Mouse (Mus musculus) yolk sac, embryonic 10.5 days (tissue): ENCODE results near the gene Pgghg.
"Not testable (repeated sequence)": the region's sequence is repeated elsewhere in the genome, so short reads cannot be mapped to it uniquely, and the experiment has no call there.

ENCODE experiments used
- DNase-seq: peaks from one replicate; pipeline ENCODE4 v3.0.0-alpha.2; 2017; ENCODE audit warnings: low spot score

Pgghg gene

DNA sequence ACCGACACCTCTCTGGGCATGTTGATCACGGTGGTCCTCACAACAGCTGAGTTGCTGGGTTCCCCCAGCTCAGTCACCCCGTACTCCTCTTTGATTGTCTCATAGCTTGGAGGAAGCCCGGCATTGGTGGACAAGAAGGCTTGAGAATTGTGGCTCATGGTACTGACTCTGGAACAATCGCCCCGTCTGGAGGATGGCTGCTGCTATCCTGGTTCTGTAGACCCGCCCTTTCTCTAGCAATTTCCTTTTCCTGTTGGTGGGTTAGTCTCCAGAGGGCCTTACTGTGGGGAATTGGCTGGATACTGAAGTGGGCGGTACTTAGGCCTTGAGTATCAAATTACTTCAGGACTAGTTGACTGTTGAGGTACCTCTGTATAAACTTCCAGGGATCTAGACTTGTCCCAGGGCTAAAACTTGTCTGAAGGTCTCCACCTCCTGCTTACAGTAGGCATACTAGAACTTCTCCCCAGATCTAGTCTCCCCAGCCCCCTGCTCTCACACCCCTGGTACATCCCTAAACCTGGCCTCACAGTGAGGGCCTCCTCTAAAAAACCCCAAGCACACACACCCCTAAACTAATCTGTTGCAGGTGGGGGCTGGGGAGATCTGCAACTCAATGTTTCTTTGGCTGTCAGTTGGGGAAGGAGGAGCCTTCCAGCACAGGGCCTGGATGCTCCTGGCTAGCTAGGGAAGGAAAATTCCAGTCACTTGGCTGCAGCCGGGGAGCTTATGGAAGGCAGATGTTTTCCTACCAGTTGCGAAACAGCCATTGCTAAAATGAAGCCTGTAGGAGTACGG, 14.8 kb downstream of the Pgghg start, which contains the start of the genes Gm45717 and Ifitm2:
Gene Gm45717, minus strand, starts transcription at position 180 of the 798 bp plus-strand sequence.
Gene Ifitm2, minus strand, starts transcription at position 230 of the 798 bp plus-strand sequence.
- DNase-seq, result peak; percentile 71

DNA sequence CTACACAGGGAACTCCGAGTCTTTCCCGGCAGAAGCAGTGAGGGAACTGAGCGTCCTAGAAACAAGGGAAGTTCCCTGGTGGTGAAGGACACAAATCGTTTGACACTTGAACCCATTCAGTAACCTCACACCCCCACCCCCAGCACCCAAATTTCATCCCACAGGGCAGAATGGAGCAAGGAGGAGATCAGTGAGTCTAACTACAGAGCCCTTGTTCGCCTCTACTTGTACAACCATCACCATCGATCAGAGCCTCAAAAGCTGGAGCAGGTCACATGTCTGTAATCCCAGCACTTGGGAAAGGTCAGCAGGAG, 15.3 kb downstream of the Pgghg start:
- DNase-seq, result no peak

DNA sequence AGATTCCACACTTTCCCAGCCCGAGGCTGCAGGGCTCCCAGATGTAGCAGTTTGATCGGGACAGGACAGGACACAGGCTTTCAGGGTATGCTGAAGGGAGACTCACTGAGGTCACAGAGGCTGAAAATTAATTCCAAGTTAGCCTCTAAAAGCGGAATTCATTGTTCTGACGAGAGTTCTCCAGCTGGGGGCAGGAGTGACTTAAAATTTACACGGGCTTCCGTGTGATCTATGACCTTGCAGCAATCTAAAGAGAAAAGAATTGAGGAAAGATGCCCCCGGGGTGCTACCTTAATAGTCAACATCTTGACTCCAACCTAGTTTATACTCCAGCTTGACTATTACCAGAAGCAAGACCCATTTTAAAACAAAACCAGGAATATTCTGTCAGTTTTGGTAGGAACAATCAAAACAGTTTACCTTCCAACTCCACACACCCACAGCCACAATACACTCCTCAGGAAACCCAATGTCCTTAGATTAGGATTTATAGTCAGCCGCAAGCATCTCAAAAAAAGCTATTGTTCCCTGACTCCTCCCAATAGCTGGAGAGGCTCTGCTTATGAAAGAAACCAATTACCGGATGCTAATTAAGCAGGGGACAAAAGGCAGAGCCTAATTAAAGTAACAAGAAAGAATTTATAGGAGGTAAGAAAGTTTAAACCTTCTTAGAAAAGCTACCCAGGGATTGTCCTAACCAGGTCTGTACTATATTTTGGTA, 18.1 kb downstream of the Pgghg start:
- DNase-seq, result no peak

DNA sequence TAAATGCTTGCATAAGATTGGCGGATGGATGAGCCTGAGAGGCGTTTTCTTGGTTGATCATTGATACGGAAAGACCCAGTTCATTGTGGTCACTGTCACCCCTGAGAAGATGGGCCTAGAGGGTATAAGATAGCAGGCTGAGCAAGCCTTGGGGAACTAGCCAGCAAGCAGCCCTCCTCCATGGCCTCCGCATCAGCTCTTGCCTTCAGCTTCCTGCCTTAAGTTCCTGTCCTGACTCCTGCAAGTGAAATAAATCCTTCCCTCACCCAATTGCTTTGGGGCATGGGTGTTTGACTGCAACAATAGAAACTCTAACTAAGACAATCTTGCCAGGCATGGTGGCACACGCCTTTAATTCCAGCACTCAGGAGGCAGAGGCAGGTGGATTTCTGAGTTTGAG, 18.8 kb downstream of the Pgghg start:
- no peak for DNase-seq

DNA sequence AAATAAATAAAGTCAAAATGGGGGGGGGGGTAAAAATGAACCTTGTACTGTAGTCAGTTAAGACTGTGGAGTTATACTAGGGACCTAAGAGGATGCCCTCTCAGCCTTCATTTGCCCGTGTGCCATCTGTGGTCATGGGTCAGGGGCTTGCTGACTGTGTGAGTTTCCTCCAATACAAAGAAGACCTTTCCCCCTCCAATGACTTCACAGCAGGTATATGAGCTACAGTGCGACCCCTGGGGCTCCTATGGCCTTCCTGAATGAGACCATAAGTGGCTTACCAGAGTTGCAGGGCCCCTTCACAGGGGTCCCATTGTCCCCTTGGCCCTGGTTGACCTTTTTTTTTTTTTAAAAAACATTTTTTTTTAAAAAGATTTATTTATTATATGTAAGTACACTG, 20.2 kb downstream of the Pgghg start:
- DNase-seq, result no peak

DNA sequence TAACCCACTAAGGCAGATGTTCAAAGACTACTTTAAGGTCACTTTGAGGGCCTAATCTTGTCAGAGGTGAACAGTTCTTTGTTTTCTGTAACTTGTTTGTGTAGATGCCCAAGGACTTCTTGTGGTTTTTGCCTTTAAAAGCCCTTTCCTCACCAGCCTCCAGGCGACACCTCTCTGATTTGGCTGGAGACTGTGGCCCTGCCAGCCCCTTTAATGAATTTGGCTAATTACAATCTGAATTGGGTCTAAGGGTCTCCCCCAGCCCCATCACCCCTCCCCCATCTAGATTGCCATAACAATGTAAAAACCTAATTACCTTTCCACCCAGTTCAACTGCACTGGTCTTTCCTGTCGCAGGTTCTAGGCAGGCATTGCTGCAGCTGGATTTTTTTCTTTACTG, 21.5 kb downstream of the Pgghg start:
- DNase-seq, result no peak

DNA sequence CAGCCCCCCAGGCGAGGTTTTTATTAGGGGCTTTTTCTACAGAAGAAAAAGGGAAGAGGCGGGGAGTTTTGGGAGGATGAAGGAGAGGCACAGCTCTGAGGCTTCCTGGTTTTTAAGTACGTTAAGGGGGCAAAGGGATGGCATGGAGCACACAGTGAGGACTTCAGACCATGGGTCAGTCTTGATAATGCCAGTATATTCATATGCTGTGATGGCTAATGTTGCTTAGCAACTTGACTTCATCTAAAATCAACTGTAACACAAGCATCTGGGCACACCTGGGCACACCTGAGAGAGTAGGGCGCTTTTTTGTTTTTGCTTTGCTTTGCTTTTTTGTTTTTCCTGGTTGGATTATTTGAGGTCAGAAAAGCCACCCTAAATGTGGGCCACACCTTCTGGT, 25.7 kb downstream of the Pgghg start, which contains the start of gene Ifitm1:
Gene Ifitm1, plus strand, starts transcription at position 301 of the 400 bp plus-strand sequence.
- DNase-seq, result no peak

DNA sequence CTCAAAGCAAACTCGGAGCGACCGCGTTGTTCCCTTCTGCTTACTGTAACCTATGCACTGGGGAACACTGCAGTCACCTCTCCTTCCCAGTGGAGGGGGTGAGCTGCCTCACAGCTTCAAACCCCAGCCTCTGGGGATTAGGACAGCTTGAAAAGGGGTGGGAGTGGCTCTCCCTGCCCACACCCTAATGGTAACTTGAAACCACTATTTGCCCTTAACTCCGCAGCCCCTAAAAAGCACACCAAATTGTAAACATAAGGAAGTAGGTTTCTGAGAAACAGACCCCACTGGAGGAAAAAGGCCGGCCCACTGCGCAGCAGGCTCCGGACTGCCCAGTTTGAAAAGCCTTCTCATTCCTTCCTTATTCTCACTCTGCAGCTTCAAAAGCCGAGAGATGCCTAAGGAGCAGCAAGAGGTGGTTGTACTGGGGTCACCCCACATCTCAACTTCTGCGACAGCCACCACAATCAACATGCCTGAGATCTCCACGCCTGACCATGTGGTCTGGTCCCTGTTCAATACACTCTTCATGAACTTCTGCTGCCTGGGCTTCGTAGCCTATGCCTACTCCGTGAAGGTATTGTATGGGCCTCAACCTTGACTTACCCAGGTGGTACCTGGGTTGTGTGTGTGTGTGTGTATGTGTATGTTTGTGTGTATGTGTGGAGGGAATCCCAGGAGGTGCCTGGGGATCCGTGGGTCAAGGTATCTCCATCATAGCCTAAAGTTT, 26.8 kb downstream of the Pgghg start:
- peak; percentile 43 for DNase-seq

DNA sequence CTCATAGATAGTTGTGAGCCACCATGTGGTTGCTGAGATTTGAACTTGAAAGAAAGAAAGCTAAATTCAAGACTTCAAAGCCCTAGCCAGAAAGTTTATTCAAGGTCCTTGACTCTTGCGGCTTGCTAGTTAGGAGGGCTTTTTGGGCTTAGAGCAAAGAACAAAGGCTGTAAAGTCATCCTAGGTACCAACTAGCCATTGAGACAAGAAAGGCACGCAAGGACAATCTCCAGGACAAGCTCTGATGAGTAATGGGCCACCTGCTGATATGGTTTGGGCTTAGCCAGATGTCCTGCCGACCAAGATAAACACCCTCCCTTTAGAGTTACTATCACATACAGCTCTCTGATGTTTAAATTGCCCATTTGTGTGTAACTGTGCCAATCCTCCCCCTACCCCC, 27.5 kb downstream of the Pgghg start:
- DNase-seq, result not testable (repeated sequence)

DNA sequence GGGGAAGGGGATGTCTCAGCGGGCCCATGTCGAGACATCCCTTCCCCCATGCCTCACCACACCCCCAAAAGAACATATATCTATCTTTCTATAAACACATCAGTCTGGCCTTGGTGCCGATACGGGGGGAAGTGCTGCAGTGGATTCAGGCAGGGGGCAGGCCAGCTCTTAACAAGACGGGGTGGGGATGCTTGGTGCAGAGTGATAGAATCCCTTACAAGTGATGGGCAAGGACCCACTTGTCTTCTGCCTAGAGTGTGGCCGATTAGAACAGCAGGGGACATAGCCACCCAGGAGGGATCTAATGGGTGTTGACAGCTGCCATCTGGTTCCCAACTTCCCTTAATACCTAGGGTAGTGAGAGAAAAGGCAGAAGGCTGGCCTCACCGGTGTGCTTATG, 29.7 kb downstream of the Pgghg start:
- DNase-seq, result no peak

DNA sequence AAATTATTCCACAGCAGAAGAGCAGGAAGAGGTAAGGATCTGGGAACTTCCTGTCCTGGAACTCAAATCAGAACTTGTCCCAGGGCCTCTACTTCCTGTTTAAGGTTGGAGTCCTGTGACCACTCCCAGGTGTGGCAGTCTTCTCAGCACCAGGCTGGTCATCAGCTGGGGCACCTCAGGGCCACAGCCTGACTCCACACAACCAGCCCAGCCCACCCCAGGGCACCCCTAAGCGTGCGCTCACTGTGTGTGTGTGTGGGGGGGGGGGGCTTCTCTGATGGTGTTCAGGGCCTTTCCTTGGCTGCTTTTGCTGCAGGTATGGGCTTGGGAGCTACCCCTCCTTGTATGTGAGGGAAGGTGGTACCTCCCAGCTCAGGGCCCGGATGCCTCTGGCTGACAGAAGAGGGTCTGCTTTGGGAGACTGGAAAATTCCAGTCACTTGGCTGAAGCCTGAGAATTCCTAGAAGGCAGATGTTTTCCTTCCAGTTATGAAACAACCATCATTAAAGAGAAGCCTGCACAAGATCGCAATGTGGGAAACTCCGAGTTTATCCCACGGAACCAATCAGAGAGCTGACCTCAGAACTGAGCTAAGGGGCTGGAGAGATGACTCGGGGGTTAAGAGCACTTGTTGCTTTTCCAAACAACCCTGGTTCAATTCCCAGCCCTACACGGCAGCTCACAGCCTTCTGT, 30.4 kb downstream of the Pgghg start:
- peak; percentile 36 for DNase-seq

DNA sequence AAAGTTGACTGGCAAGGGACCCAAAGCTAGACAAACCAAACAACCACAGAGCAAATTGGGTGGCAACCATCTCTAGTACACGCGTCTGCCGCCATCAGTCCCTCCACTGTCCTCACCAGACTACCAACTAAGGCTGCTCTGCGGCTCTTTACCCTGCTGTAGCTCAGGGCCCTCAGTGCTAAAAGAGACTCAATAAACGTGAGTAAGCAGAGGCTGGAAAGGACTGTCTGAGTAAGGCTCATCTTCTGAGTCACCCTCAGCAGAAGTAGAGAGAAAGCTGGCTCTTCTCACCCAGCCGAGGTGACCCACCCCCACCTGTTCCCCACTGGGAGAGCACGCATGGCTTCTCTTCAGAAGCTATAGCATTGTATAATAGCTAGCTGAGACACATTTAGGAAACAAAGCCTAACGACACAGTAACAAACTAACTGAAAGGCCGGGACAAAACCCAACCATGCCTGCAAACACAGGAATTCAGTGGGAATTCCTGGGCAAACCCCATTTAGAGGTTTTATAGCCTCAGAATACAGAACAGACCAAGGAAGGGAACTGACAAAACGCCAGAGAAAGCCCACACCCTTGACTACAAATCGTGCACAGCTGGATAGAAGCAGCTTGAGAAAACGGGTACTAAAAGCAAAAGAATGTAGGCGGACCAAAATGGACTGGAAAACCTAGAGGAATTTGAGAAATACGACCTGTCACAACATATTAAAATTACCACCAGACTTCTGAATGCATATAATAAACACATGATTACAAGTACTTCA, 32.4 kb downstream of the Pgghg start:
- DNase-seq, result no peak

DNA sequence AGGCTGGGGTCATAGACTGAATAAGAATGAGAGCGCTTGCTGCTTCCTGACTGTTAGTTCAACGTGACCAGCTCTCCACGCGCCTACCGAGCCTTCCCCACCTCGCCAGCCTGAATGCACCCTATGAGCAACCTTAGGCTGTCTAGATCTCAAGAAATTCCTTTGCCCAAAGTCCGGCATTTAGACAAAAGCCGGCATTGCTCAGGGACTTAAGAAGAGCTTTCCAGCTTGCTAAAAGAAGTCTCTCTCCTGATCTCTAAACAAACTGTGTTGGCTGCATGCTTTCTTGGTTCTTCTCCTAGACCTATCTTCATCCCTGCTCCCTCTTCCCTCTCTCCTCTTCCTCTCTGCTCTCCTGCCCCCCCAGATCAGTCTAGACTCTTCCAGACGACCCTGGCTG, 33.7 kb downstream of the Pgghg start:
- DNase-seq, result peak; percentile 23

DNA sequence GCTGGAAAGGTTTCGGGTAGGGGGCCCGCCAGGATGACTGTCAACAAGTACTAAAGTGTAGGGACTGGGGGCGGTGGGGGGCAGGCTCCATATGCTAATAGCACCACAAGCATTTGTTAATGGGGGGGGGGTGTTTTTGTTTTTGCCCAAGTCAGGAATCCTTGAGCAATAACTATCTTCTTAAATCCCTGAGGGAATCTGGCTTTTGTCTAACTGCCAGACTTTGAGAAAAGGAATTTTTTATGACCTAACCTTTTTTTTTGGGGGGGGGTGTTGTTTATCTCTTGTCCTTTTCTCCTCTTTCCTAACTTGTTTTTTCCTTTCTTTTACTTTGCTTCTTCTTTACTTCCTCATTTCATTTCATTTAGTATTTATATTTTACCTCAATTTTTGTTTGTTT, 34.3 kb downstream of the Pgghg start:
- no peak for DNase-seq

DNA sequence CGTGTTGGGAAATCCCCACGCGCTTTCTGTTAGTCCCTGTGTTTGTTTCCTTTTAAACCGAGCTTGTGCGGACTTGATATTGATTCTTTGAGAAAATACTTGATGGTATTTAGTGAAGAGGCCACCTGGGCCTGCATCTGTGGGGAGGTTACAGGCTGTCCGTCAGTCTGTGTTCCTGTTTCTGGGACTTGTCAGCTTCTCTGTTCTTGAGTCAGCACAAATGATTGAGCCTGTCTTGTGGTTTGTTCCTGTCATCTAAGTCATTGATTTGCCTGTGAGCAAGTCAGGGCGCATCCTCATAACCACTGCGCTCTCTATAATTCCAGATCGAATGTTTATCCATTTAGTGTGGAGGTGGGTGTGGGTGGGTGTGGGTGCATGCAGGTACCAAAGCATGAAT, 35.5 kb downstream of the Pgghg start:
- DNase-seq, result not testable (repeated sequence)

DNA sequence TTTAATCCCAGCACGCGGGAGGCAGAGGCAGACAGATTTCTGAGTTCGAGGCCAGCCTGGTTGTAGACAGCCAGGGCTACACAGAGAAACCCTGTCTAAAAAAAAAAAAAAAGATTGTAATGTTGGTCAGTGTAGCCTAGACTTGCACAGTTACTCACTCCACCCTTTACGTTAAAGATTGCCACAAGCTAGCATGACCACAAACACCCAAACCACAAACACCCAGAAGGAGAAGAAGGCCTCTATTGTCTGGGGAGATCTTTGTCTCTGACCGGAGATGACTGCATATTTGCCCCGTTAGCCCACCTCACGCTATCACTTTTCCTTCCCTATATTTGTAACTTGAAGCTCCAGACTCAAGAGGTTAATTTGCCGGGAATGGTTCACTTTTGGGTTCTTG, 40.5 kb downstream of the Pgghg start:
- no peak for DNase-seq

DNA sequence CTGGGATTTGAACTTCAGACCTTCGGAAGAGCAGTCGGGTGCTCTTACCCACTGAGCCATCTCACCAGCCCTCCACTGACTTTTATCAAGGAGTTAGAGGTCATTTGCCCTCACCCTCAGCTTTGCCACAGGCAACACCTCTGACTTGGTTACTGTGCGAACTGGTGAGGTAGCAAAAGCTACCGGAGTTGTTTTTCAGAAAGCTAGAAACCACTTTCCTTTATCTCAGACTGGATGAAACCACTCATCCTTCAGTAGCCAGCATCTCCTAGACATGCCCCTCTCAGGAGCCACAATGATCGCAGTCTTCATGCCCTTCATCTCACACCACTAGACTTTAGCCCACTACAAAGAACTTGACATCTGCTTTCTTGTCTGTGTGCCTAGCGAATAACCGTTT, 41.8 kb downstream of the Pgghg start:
- no peak for DNase-seq

DNA sequence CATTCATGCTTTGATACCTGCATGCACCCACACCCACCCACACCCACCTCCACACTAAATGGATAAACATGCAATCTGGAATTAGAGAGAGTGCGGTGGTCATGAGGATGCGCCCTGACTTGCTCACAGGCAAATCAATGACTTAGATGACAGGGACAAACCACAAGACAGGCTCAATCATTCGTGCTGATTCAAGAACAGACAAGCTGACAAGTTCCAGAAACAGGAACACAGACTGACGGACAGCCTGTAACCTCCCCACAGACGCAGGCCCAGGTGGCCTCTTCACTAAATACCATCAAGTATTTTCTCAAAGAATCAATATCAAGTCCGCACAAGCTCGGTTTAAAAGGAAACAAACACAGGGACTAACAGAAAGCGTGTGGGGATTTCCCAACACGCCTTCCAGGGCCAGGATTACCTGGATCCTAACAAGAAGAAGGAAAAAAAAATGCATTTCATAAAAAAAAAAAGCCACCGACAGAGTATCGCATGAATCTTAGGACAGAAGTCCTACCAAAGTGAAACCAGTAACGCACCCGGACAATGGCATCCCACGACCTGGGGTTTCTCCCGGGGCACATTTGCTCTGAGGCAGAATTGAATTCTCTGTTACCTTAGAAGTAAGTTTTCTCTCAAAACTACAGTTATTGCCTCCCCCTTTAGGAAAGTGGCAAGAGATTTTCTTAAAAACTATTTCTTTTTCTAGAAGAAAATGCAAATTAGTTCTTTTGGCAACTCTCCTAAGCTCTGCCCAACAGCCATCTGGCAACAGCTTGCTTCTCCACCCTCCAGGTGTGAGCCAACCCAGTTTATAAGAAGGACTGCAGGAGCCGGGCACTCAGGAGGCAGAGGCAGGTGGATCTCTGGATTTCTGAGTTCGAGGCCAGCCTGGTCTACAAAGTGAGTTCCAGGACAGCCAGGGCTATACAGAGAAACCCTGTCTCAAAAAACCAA, 46.3 kb downstream of the Pgghg start:
- DNase-seq, result no peak

DNA sequence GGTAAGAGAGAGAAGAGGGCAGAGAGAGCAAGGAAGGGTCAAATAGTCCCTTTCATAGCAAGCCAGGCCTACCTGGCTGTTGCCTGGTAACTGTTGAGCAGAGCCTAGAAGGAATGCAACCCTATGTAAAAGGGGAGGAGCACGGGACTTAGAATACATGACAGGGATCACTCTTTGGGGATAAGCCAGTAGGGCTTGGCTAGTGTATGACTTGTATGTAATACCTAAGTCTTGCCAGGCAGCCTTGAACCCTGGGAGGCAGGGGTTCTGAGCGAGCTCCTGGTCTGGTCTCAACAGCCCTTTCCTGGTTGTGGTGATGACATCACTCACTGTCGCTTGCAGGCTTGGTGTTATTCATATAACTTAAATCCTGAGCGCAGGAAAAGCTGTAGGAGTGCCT, 47.8 kb downstream of the Pgghg start:
- no peak for DNase-seq

DNA sequence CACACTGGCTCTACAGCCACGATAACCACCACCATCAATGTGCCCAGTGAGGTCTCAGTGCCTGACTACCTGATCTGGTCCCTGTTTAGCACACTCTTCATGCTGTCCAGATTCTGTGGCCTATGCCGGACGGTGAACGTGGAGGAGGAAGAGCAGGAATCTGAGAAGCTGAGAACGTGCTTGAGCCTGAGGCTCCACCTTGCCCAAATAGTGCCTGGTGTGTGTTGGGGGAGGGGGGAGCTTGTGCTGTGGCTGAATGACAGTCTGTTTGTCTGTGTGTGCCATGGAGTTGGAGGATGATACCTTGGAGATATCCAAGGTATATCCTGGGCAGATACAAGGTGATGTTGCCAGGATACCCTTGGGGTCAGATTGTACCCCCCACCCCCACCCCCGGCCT, 49.0 kb downstream of the Pgghg start:
- no peak for DNase-seq
